Mouse (Mus musculus): ENCODE measurements around the gene Olfr552. TPM values are rescaled to one million over a fixed set of nuclear protein-coding genes. Genes with fewer than 3 reads are reported as not detected.
"Not testable (repeated sequence)": the region's sequence is repeated elsewhere in the genome, so short reads cannot be mapped to it uniquely, and the experiment has no call there.

Gene Olfr552
- under 1 TPM in 1 of 2 experiments, not detected in 1; 0.15 TPM for total RNA-seq (2021)

DNA sequence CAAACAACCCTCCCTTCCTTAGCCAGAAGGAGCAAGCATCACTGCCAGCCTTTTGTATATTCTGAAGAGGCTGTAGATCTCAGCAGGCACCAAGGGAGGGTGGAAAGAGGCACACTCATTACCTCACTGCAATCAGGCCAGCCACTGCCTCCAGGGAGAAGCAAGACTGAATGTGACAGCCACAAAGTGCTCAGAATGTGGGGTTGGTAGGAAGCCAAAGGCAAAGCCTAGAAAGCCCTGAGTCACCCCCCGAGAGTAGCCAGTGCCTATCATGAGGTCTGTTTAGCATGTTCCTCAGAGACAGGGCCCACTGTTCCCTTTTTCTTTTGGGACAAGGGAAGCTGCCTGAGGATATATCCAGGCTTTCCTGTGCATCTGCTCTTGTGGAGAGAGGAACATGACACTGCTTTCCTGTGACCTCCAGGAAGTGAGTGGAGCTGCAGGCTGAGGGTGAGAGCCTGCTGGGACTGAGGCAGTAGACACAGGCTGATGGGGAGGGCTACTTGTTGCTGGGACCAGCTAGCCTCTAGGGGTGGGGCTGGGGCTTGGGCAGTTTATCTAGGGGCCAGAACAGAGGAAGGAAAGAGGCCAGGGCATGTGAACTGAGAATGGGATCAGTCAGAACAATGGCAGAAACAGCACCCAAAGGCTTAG is at the start of gene Olfr552:
Gene Olfr552, plus strand, starts transcription at position 393 of the 654 bp plus-strand sequence.
- no peak for DNase-seq

DNA sequence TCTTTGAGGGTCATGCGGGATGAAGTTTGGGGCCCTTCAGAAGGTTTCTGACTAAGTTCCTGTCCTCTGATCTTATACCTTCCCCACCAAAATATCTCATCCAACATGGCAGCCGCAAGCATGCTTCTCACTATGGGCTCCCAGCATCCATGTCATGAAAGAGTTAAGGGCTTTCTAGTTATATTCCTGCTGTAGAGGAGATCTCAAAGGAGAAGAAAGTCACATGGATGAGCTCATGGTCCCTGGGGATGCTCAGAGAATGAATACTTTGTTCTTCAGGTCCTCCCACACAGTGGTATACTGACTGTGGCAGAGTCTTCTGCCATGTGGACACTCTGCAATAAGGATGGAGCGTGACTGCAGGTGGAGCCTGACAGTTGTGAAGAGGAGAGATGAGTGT is 48.0 kb upstream of the Olfr552 start, which contains the start of gene Olfr549:
Gene Olfr549, plus strand, starts transcription at position 301 of the 400 bp plus-strand sequence.
- no peak for DNase-seq

DNA sequence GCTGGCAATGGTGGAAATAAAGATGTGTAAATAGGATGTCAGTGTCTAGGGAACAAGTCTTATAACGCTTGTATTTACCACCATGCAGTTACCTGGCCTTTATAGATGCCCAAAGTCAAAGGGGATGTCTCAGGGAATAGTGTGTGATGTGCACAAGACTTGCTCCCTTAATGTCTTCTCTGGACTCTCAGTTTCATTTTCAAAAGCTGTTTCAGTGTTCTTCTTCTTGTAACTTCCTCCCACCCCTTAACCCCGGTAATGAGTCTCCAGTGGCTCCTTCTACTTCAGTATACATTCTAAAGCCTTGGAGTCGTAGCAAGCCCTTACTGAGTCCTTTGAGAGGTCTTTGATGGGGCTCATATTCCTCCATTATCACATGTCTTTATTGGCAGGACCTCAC is 44.3 kb upstream of the Olfr552 start:
- DNase-seq = no peak

DNA sequence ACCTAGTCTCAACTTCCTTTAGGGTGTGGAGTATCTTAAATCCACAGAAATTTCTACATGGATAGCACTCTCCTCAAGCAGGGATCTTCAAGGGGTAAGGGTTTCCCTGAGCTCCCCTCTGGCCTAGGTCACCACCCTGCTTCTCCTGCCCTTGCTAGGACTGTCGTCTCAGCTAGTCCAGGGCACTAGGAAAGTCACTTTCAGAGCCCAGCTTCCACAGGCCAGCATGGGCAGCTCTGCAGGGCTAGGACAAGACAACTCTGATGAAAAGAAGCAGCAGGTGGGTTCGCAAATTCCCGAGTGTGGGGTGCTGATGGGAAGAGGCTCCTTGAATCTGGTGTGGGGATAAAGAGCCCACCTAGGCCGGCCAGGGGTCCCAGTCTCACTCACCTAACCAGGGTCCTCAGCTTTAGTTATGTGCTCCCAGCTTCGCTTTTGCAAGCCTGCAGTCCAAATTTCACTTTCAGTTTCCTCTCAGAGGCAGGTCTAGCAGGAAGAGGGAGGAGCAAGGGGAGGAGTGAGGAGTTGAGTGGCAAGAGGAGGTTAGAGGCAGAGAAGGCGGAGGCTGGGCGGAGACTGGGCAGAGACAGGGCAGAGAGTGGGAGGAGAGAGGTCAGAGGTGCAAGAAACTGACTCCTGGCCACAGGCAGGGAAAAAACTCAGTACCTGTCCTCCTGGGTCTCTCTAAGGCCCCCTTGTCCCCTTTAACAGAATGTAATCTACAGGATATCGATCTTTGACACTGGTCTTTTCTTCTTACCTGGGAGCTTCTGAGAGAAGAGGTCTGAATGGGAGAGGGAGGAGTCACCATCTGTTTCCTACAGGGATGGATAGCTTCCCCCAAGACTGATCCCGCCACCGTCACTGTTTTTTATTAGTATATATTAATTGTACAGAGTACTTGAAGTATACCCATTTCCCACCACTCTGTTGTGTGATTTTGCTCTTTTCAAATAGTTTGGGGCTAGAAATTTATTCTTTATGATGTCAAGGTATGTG is 32.3 kb upstream of the Olfr552 start, which contains the start of gene Trim21:
Gene Trim21, minus strand, starts transcription at position 488 of the 999 bp plus-strand sequence.
- peak; percentile 45 to 52 for DNase-seq

DNA sequence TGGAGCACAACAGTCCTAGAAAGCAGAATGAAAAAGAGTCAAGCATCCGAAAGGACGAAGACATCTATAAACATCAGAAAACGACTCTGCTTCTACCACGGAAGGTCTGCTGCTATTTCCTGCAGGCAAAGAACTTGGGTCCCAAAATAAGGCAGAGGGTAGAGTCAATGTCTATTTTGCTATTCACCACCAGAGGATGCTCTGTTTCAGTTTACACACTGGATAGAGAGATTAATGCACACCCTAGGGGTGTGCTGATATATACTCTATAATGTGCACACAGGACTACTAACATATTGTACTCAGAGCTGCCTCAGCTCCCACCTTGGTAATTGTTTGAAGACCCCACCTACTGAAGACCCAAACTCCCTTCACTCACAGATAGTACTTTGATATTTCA is 31.4 kb upstream of the Olfr552 start:
- DNase-seq = no peak

- DNase-seq = no peak
Observed at GRCm38 (mm10) chr7:102571142-102571541, 26.4 kb upstream of the Olfr552 start, which contains the start of gene Olfr550. TSS of gene Olfr550 (plus strand) at chr7:102571442.

- DNase-seq = no peak
Observed at GRCm38 (mm10) chr7:102573174-102573830, 24.3 kb upstream of the Olfr552 start.

DNA sequence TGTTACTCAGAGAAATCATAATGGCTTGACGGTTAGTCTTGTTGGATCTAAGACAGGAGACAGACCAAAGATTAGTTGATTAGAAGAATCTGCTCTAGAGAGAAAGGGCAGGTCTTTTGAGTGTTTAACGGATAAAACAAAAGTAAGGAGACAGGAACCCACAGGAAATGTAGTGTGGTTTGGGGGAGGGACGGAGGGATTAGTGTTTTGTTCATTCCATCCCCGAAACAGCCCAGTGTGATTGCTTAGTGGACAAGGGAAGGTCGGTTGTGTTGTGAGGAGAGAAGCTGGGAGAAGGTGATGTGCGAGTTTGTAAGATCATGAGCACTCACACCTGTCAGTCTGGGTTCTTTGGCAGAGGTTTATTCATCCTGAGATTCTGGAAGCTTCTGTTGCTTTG is 21.6 kb upstream of the Olfr552 start:
- no peak for DNase-seq

DNA sequence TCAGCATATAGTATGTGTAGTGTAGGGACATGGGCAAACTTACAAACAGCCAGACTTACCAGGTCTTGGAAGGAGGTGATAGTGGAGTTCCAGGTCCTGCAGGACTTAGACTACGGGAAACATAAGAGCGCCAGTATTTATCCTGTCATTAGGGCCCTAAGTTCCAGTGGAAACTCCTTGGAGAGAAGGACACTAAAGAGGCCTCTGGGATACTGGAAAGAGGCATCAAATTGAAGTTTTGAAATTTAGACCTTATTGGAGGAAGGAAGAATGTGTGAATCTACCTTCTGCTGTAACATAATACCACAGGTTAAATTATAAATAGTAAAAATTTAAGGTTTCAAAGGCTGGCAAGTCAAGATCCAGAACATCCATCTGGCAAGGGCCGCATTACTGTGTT is 5.8 kb upstream of the Olfr552 start, which contains the start of gene Olfr551:
Gene Olfr551, minus strand, starts transcription at position 101 of the 400 bp plus-strand sequence.
- DNase-seq = no peak

DNA sequence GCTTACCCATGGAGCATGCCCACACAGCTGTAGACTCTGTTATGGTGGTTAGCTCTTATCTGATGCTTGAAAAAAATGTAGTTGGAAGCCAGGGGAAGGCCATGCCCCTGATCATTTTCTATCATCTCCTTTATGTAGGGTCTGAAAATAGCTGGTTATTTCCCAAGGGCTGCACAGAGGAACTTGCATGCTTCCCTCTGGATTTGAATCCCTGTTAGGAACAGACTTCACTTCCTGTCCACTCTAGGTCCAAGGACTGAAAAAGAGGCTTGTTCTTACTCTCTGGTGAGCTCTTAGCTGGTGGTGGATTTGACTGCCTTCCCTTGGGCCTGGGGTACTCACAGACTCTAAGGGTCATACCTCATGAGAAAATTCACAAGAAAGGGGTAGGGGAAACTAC is 20.5 kb downstream of the Olfr552 start, which contains the start of gene Olfr553:
Gene Olfr553, minus strand, starts transcription at position 101 of the 400 bp plus-strand sequence.
- no peak for DNase-seq

- DNase-seq = no peak
Observed at GRCm38 (mm10) chr7:102619608-102620007, 22.0 kb downstream of the Olfr552 start.

- not testable (repeated sequence) for DNase-seq
Observed at GRCm38 (mm10) chr7:102620368-102620767, 22.8 kb downstream of the Olfr552 start.

DNA sequence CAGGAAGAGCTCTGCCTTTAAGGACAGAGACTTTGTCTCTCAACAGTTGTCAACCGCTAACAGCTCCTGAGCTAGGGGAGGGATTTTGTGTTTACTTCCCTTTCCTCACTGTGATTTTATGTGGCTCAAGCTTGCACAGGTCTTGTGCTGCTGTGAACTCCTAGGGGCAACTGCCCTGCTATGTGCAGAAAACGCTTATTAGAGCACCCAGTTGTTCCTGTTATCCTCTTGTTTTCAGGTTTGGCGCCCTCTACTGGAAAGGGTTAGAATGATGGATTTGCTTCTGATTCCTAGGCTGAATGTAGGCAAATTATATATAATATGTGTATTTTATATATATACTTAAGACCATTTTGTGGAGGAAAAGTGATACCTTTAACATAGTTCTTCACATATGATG is 39.1 kb downstream of the Olfr552 start:
- DNase-seq = peak in 1 of 2 experiments; percentile 2

- DNase-seq = no peak
Observed at GRCm38 (mm10) chr7:102638132-102638531, 40.6 kb downstream of the Olfr552 start, which contains the start of gene Olfr554. TSS of gene Olfr554 (plus strand) at chr7:102638432.

DNA sequence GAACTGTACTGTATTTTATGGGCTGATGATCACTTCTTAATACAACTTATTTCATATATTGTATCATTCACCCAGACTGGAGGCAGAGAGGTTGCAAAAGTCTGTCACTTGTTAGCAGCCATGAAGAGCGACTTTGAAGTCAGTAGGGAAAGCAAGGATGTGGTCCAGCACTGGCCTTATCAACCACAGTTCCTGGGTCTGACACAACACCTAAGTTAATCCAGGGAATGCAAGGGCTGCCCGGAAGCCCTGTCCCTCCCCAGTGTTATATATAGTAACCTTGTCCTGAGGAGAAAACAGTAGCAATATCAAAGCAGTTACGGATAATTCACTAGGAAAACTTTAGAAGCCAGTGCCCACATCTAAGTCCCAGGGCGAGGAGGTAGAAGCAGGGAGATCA is 47.4 kb downstream of the Olfr552 start:
- not testable (repeated sequence) for DNase-seq

Other genes starting within 250 kb of the Olfr552 start
- 10 to 100 TPM in 1 of 2 experiments, 1 to 10 TPM in 1; 9.8 to 11.4 TPM for gene Rrm1, start 156.1 kb upstream of the Olfr552 start, total RNA-seq (2021)
- gene Olfr543, start 116.1 kb upstream of the Olfr552 start, total RNA-seq (2021) = not detected
- not detected for gene Olfr544, start 109.5 kb upstream of the Olfr552 start, total RNA-seq (2021)
- not detected for gene Olfr545, start 98.2 kb upstream of the Olfr552 start, total RNA-seq (2021)
- gene Olfr547, start 63.0 kb upstream of the Olfr552 start, total RNA-seq (2021) = not detected
- not detected for gene Olfr548-ps1, start 56.9 kb upstream of the Olfr552 start, total RNA-seq (2021)
- not detected for gene Olfr549, start 47.9 kb upstream of the Olfr552 start, total RNA-seq (2021)
- gene Trim21, start 32.3 kb upstream of the Olfr552 start, total RNA-seq (2021) = 1 to 10 TPM; 2.7 to 3.1 TPM
- 1 to 10 TPM; 2.1 to 3.0 TPM for gene Olfr550, start 26.3 kb upstream of the Olfr552 start, total RNA-seq (2021)
- gene Olfr551, start 5.9 kb upstream of the Olfr552 start, total RNA-seq (2021) = not detected
- not detected for gene Olfr553, start 20.4 kb downstream of the Olfr552 start, total RNA-seq (2021)
- not detected for gene Olfr554, start 40.7 kb downstream of the Olfr552 start, total RNA-seq (2021)
- not detected for gene Olfr555, start 61.1 kb downstream of the Olfr552 start, total RNA-seq (2021)
- gene Olfr556, start 67.1 kb downstream of the Olfr552 start, total RNA-seq (2021) = under 1 TPM in 1 of 2 experiments, not detected in 1; 0.25 TPM
- 1 to 10 TPM; 7.1 to 8.4 TPM for gene Trim68, start 89.6 kb downstream of the Olfr552 start, total RNA-seq (2021)
- under 1 TPM in 1 of 2 experiments, not detected in 1; 0.56 TPM for gene Olfr557, start 98.1 kb downstream of the Olfr552 start, total RNA-seq (2021)
- under 1 TPM; 0.47 to 0.51 TPM for gene Olfr558, start 104.4 kb downstream of the Olfr552 start, total RNA-seq (2021)
- gene Olfr33, start 121.3 kb downstream of the Olfr552 start, total RNA-seq (2021) = not detected
- not detected for gene Olfr559, start 129.7 kb downstream of the Olfr552 start, total RNA-seq (2021)
- not detected for gene Olfr560, start 161.6 kb downstream of the Olfr552 start, total RNA-seq (2021)
- gene Olfr78, start 161.7 kb downstream of the Olfr552 start, total RNA-seq (2021) = under 1 TPM; 0.17 to 0.30 TPM
- not detected for gene Olfr561, start 173.5 kb downstream of the Olfr552 start, total RNA-seq (2021)
- not detected for gene Olfr564, start 205.7 kb downstream of the Olfr552 start, total RNA-seq (2021)